Mouse (Mus musculus) bone marrow macrophage, adult 2 months (primary cell): ENCODE data around the gene Idh3a.

ENCODE experiments used
- CTCF ChIP-seq: IDR thresholded peaks from 2 replicates; pipeline ENCODE4 v1.5.1; 2012; ENCODE audit warnings: low read depth, mild to moderate bottlenecking, low read length, moderate library complexity
- POLR2A ChIP-seq: IDR thresholded peaks from 2 replicates; pipeline ENCODE4 v1.6.1; 2012; ENCODE audit warnings: mild to moderate bottlenecking, low read depth, low read length, borderline replicate concordance

DNA sequence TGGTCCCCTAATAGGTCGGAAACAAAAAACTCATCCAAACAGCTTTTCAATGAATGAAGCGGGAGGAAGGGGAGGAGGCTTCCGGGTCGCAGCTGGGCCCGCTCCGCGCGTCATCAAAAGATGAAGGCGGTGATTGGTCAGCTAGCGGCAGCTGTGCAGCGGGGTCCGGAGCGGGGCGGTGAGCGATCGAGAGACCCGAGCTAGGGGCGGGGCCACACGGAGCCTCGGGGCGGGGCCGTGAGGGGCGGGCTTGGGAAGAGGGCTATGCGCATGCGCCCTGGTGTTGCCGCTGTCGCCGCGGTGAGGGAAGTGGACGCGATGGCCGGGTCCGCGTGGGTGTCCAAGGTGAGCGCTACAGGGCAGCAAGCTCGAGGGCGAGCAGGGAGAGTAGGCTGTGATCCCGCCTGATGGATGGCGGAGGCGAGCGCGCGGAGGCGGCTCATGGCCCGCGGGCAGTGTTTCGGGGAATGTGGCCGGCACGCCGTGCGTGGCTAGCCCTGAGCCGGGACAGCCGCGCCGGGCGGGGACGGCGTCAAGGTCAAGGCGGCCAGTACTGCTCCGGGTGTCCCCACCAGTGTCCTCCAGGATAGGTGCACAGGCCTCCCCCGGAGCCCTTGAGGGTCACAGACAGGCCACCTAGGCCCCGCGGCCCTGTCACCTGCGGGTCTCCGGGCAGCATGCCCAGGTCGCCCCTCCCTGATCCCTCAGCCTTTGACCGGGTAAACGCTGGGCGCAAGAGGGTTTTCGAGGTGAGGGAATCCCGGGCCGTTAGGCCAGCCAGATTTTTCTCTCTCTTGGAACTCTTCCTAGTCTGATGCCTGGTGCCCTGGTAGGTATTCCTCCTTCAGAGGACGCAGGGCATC, at the start of gene Idh3a:
- no peak for TF ChIP-seq CTCF
- TF ChIP-seq POLR2A, result no peak
